Mouse (Mus musculus) liver, embryonic 16.5 days (tissue): ENCODE measurements around the gene Hnrnpul2. TPM values are rescaled to one million over a fixed set of nuclear protein-coding genes. Genes with fewer than 3 reads are reported as not detected.

Source experiments
- ATAC-seq: fragments of 200-750 bp; cut with Nextera tagmentation; 2 replicates; pipeline ENCODE4 v1.8.0; 2017; ENCODE audit warnings: low read depth, mild to moderate bottlenecking, moderate number of reproducible peaks, moderate library complexity
- H3K27ac ChIP-seq: fragments of 300-500 bp; sonication (generic); 2 replicates; pipeline ENCODE4 v1.5.1; 2014; ENCODE audit warnings: mild to moderate bottlenecking, low read length
- H3K27me3 ChIP-seq: fragments of 300-500 bp; sonication (generic); 2 replicates; pipeline ENCODE4 v1.6.1; 2014; ENCODE audit warnings: low read depth, low read length, mixed read lengths; ENCODE audit not compliant: control insufficient read depth, insufficient read depth
- H3K36me3 ChIP-seq: fragments of 300-500 bp; sonication (generic); 2 replicates; pipeline ENCODE4 v1.6.1; 2014; ENCODE audit warnings: mild to moderate bottlenecking; ENCODE audit not compliant: control insufficient read depth, insufficient read depth
- H3K4me1 ChIP-seq: fragments of 300-500 bp; sonication (generic); 2 replicates; pipeline ENCODE4 v1.6.1; 2014; ENCODE audit warnings: low read depth, low read length, mixed read lengths; ENCODE audit not compliant: control insufficient read depth
- H3K4me2 ChIP-seq: fragments of 300-500 bp; sonication (generic); 2 replicates; pipeline ENCODE4 v1.6.1; 2014; ENCODE audit warnings: low read depth, low read length, mixed read lengths
- H3K4me3 ChIP-seq: fragments of 300-500 bp; sonication (generic); 2 replicates; pipeline ENCODE4 v1.5.1; 2014; ENCODE audit warnings: low read depth, mild to moderate bottlenecking, low read length
- H3K9ac ChIP-seq: fragments of 300-500 bp; sonication (generic); 2 replicates; pipeline ENCODE4 v1.6.1; 2014; ENCODE audit warnings: low read depth, low read length
- H3K9me3 ChIP-seq: fragments of 300-500 bp; sonication (generic); replicated peaks from 2 replicates; pipeline ENCODE4 v1.6.1; 2016; ENCODE audit warnings: low read length; ENCODE audit not compliant: control insufficient read depth
- WGBS: fragments of 180-500 bp; shearing (Covaris S2); extraction: QIAGEN DNeasy Blood & Tissue Kit; methylation state at CpG from one replicate; pipeline ENCODE4 v1.1.7; 2014; ENCODE audit not compliant: insufficient replicate concordance; 5-methylcytosine and 5-hydroxymethylcytosine counted together
- polyA plus RNA-seq: library from polyadenylated mRNA; unstranded; fragments of >200 nt; fragmentation: Nextera tagmentation; extraction: Ambion mirVana; gene quantifications from 2 replicates; pipeline ENCODE4 v1.2.1, GENCODE M21; 2015

Hnrnpul2 gene
- polyA plus RNA-seq, 1 experiment from 2014 or later, result 1.8 TPM

DNA sequence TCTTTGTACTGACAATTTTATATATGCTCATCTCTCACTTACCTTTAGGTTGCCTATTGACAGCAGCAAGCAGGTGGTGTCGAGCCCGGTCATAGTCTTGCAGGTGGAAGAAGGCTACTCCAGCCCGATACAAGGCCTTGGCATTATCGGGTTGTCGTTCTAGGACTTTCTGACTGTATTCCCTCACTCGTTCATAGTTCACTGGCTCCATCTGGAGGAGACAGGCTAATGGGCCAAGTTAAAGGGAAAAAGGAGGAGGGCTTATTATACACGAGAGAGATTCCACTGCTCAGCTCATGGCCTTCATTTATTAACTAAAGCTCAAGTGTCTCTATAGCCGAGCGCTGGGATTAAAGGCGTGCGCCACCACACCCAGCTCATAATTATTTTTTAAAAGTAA lies 4.0 kb upstream of the Hnrnpul2 start:
- no peak for ATAC-seq
- Histone ChIP-seq H3K4me3 (no peak overlapping the region), H3K36me3 (peaks cover 44% of the 10 kb centered on the region), H3K27me3 (no peaks in the 10 kb centered on the region), H3K4me2 (no peak overlapping the region), H3K4me1 (peaks cover 14% of the 10 kb centered on the region), H3K9me3 (no peaks in the 10 kb centered on the region), H3K27ac (no peak overlapping the region), H3K9ac (no peak overlapping the region)
- 81% methylated on average over 11 of the region's 11 CpGs for WGBS

- Histone ChIP-seq H3K9me3 (no peaks in the 10 kb centered on the region), H3K4me2 (peak overlapping the region; percentile 17), H3K4me3 (peak overlapping the region; percentile 19; the same call in 1 of the 2 replicates), H3K36me3 (peaks cover 36% of the 10 kb centered on the region), H3K4me1 (peaks cover 16% of the 10 kb centered on the region), H3K9ac (peak overlapping the region; percentile 37), H3K27me3 (no peaks in the 10 kb centered on the region), H3K27ac (no peak overlapping the region)
- 78% methylated on average over 3 of the region's 3 CpGs for WGBS
- no peak for ATAC-seq
Observed at GRCm38 (mm10) chr19:8817001-8817400, 2.8 kb upstream of the Hnrnpul2 start.

GRCm38 (mm10) chr19:8818301-8818798 lies 1.5 kb upstream of the Hnrnpul2 start:
- WGBS, result 14% methylated on average over 14 of the region's 14 CpGs
- peak overlapping the region; percentile 100 for H3K27ac ChIP-seq
- ATAC-seq, result no peak
- peak overlapping the region; percentile 99 for H3K9ac ChIP-seq
- H3K9me3 ChIP-seq, result no peaks in the 10 kb centered on the region
- H3K36me3 ChIP-seq, result peaks cover 32% of the 10 kb centered on the region
- H3K4me2 ChIP-seq, result peak overlapping the region; percentile 93
- H3K4me3 ChIP-seq, result peak overlapping the region; percentile 100
- peaks cover 29% of the 10 kb centered on the region for H3K4me1 ChIP-seq
- no peaks in the 10 kb centered on the region for H3K27me3 ChIP-seq

DNA sequence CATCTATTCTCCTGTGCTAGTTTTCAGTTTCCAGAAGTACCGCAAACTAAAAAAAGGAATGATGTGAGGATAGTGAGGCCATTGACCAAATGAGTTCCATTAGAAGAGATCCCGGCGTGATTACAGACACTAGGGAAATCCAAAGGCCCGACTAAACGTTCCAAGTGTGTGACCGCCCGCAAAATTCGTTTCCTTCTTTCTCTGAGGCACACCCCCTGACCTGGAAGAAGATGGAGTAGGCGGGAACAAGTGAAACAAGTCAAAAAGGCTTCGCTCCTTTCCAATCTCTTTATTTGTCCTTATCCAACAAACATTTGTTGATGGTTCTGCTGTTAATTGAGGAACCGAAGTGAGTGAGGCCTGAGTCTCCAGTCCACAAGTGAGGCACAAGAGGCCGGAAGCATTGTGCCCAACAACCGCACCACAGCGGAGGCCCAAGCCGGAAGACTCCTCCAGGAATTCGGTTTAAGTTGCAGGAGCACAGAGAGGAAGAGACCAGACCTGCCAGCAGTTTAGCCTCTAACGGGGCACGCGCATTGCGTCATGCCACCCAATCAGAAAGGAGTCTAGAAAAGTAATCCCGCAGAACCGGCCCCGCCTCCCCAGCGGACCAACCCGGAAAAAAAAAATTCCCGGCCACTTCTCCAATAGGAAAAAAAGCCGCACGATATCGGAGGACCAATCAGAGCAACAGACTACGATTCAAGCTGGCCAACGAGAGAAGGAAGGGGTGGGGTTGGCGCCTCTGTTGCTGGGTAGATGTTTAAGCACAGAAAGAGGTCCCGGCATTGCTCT lies 812 bp upstream of the Hnrnpul2 start, which contains the start of gene Ttc9c:
TSS of gene Ttc9c (minus strand) at position 533 of the 795 bp plus-strand sequence.
- H3K4me1 ChIP-seq, result peaks cover 31% of the 10 kb centered on the region
- peak within 1 kb of the TSS; percentile 100 for H3K4me3 ChIP-seq
- under 1% methylated on average over 33 of the region's 33 CpGs for WGBS
- ATAC-seq, result peak; percentile 76
- H3K9me3 ChIP-seq, result no peaks in the 10 kb centered on the region
- H3K4me2 ChIP-seq, result peak within 1 kb of the TSS; percentile 93
- peaks cover 34% of the 10 kb centered on the region for H3K36me3 ChIP-seq
- no peaks in the 10 kb centered on the region for H3K27me3 ChIP-seq
- peak within 1 kb of the TSS; percentile 99 for H3K9ac ChIP-seq
- H3K27ac ChIP-seq, result peak within 1 kb of the TSS; percentile 100

- WGBS, result under 1% methylated on average over 45 of the region's 48 CpGs
- H3K36me3 ChIP-seq, result peaks cover 37% of the 10 kb centered on the region
- no peaks in the 10 kb centered on the region for H3K9me3 ChIP-seq
- peak overlapping the region; percentile 100 for H3K4me3 ChIP-seq
- H3K4me1 ChIP-seq, result peaks cover 31% of the 10 kb centered on the region
- ATAC-seq, result peak; percentile 54
- peak overlapping the region; percentile 100 for H3K27ac ChIP-seq
- peak overlapping the region; percentile 99 for H3K9ac ChIP-seq
- peak overlapping the region; percentile 93 for H3K4me2 ChIP-seq
- no peaks in the 10 kb centered on the region for H3K27me3 ChIP-seq
Observed at GRCm38 (mm10) chr19:8820424-8820956, 680 bp downstream of the Hnrnpul2 start.

DNA sequence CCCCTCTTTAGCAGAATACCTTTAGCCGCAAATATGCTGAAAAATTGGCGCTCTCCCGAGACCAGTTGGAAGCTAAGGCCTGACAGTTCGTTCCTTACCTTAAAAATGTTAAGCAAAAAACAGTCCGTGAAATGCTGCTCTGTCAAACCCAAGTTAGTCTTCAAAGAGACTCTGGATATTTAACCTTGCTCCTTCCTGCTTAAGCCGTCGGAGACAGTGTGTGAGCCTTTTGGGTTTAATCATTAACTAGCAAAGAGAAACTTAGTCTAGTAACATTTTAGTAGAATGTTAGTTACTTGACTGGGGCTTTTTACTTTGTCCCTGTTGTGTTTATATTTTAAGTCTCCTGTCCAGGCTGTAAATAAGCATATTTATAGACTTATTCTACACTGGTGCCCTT lies 1.3 kb downstream of the Hnrnpul2 start:
- peak overlapping the region; percentile 100 for H3K4me3 ChIP-seq
- H3K27ac ChIP-seq, result peak overlapping the region; percentile 100
- 0% methylated on average over 7 of the region's 7 CpGs for WGBS
- H3K9ac ChIP-seq, result peak overlapping the region; percentile 99
- peaks cover 39% of the 10 kb centered on the region for H3K36me3 ChIP-seq
- H3K4me2 ChIP-seq, result peak overlapping the region; percentile 93
- H3K9me3 ChIP-seq, result no peaks in the 10 kb centered on the region
- ATAC-seq, result no peak
- peaks cover 31% of the 10 kb centered on the region for H3K4me1 ChIP-seq
- H3K27me3 ChIP-seq, result no peaks in the 10 kb centered on the region

GRCm38 (mm10) chr19:8822696-8823095 lies 2.9 kb downstream of the Hnrnpul2 start:
- no peak overlapping the region for H3K27ac ChIP-seq
- peak overlapping the region; percentile 100 for H3K4me3 ChIP-seq
- peak overlapping the region; percentile 93 for H3K4me2 ChIP-seq
- H3K9me3 ChIP-seq, result no peaks in the 10 kb centered on the region
- H3K4me1 ChIP-seq, result peaks cover 21% of the 10 kb centered on the region
- 80% methylated on average over 8 of the region's 8 CpGs for WGBS
- ATAC-seq, result no peak
- H3K36me3 ChIP-seq, result peaks cover 50% of the 10 kb centered on the region
- H3K27me3 ChIP-seq, result no peaks in the 10 kb centered on the region
- H3K9ac ChIP-seq, result peak overlapping the region; percentile 38

GRCm38 (mm10) chr19:8829660-8830059 lies 9.8 kb downstream of the Hnrnpul2 start, which contains the start of gene AC129217.1:
Gene AC129217.1, plus strand, starts transcription at chr19:8829773.
- no peak within 1 kb of the TSS for H3K4me3 ChIP-seq
- no peaks in the 10 kb centered on the region for H3K27me3 ChIP-seq
- no peak within 1 kb of the TSS for H3K4me2 ChIP-seq
- no peaks in the 10 kb centered on the region; the same call in 1 of the 2 replicates for H3K4me1 ChIP-seq
- 49% methylated on average over 8 of the region's 8 CpGs for WGBS
- H3K9ac ChIP-seq, result no peak within 1 kb of the TSS
- peak within 1 kb of the TSS; percentile 13; the same call in 1 of the 2 replicates for H3K27ac ChIP-seq
- H3K9me3 ChIP-seq, result no peaks in the 10 kb centered on the region
- H3K36me3 ChIP-seq, result peaks cover 99% of the 10 kb centered on the region
- ATAC-seq, result no peak

DNA sequence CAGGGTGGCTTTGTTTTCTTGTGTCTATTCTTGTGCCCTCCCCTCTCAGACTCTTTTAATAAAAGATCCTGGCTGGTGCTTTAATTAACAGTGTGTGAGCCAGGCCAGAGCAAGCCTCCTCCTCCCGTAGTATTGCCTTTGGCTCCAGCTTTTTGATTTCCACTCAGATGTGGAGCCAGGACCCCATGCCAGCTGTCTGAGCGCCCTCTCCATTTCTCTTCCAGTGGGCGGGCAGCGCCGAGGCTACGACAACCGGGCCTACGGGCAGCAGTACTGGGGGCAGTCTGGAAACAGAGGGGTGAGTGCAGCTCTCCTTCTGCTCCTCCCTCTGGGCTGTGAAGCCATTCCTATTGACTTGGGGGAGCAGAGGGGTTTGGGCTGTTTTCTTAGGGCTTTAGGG lies 10.9 kb downstream of the Hnrnpul2 start:
- no peaks in the 10 kb centered on the region for H3K27me3 ChIP-seq
- peaks cover 95% of the 10 kb centered on the region for H3K36me3 ChIP-seq
- no peak overlapping the region for H3K9ac ChIP-seq
- H3K4me2 ChIP-seq, result no peak overlapping the region
- WGBS, result 93% methylated on average over 8 of the region's 8 CpGs
- H3K27ac ChIP-seq, result no peak overlapping the region
- no peaks in the 10 kb centered on the region for H3K9me3 ChIP-seq
- H3K4me3 ChIP-seq, result no peak overlapping the region
- H3K4me1 ChIP-seq, result no peaks in the 10 kb centered on the region; the same call in 1 of the 2 replicates
- ATAC-seq, result no peak
